Mouse (Mus musculus): ENCODE data around the gene Lamtor4.

Lamtor4 gene

GRCm38 (mm10) chr5:138294158-138294557, 38.9 kb downstream of the Lamtor4 start:
- no peak for DNase-seq (ENCODE audit: low read depth, low spot score)

GRCm38 (mm10) chr5:138299613-138300012, 44.3 kb downstream of the Lamtor4 start:
- DNase-seq (ENCODE audit: low read depth, low spot score), result no peak
